Mouse (Mus musculus) hindbrain, embryonic 12.5 days (tissue): ENCODE data around the gene Klf17. TPM values are rescaled to one million over a fixed set of nuclear protein-coding genes. Genes with fewer than 3 reads are reported as not detected.
"Not testable (repeated sequence)": the region's sequence is repeated elsewhere in the genome, so short reads cannot be mapped to it uniquely, and the experiment has no call there.

Source experiments
- ATAC-seq: fragments of 200-750 bp; cut with Nextera tagmentation; 2 replicates; pipeline ENCODE4 v1.8.0; 2017; ENCODE audit warnings: moderate TSS enrichment; ENCODE audit not compliant: low FRiP score
- H3K27ac ChIP-seq: fragments of 300-500 bp; sonication (generic); 2 replicates; pipeline ENCODE4 v1.5.1; 2016; ENCODE audit warnings: mild to moderate bottlenecking
- H3K27me3 ChIP-seq: fragments of 300-500 bp; sonication (generic); 2 replicates; pipeline ENCODE4 v1.6.1; 2016; ENCODE audit warnings: mild to moderate bottlenecking
- H3K36me3 ChIP-seq: fragments of 300-500 bp; sonication (generic); 2 replicates; pipeline ENCODE4 v1.6.1; 2016; ENCODE audit warnings: mild to moderate bottlenecking
- H3K4me1 ChIP-seq: fragments of 300-500 bp; sonication (generic); 2 replicates; pipeline ENCODE4 v1.6.1; 2016
- H3K4me2 ChIP-seq: fragments of 300-500 bp; sonication (generic); replicated peaks from 2 replicates; pipeline ENCODE4 v1.6.1; 2016; ENCODE audit warnings: mild to moderate bottlenecking
- H3K4me3 ChIP-seq: fragments of 300-500 bp; sonication (generic); 2 replicates; pipeline ENCODE4 v1.5.1; 2016; ENCODE audit warnings: mild to moderate bottlenecking
- H3K9ac ChIP-seq: fragments of 300-500 bp; sonication (generic); 2 replicates; pipeline ENCODE4 v1.6.1; 2016; ENCODE audit warnings: mild to moderate bottlenecking, moderate library complexity
- H3K9me3 ChIP-seq: fragments of 300-500 bp; sonication (generic); replicated peaks from 2 replicates; pipeline ENCODE4 v1.6.1; 2016; ENCODE audit warnings: mild to moderate bottlenecking
- WGBS: fragments of 180-500 bp; shearing (Covaris S2); methylation state at CpG from one replicate; pipeline ENCODE4 v1.1.7; 2016; 5-methylcytosine and 5-hydroxymethylcytosine counted together
- polyA plus RNA-seq: library from polyadenylated mRNA; unstranded; fragments of >200 nt; fragmentation: Nextera tagmentation; extraction: Ambion mirVana; gene quantifications from 2 replicates; pipeline ENCODE4 v1.2.1, GENCODE M21; 2016

Gene Klf17
- not detected in 2 replicates for polyA plus RNA-seq

DNA sequence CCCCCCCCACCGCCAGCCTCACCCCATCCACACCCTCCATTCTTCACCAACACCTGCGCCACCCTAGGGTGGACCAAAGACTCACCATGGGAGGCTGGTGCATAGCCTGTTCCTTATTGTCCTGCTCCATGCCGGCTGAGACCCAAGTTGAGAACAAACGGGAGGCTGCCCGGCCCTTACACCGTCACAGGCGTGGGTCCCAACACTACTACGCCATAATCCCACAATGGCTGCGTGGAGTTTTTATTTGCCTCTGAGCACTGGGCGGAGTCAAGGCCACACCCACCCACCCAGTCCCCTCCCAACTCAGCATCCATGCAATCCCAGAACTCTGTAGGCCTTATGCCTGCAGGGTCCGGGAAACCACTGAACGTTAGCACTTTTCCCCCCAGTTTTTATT, at the start of gene Klf17:
TSS of gene Klf17 (minus strand) at position 233 of the 400 bp plus-strand sequence.
- no peaks in the 10 kb centered on the region for H3K9me3 ChIP-seq
- no peak for ATAC-seq
- no peaks in the 10 kb centered on the region for H3K27me3 ChIP-seq
- 68% methylated on average over 11 of the region's 12 CpGs for WGBS
- H3K4me1 ChIP-seq, result no peaks in the 10 kb centered on the region
- no peak within 1 kb of the TSS for H3K9ac ChIP-seq
- no peak within 1 kb of the TSS for H3K4me3 ChIP-seq
- H3K4me2 ChIP-seq, result no peak within 1 kb of the TSS
- no peak within 1 kb of the TSS for H3K27ac ChIP-seq
- H3K36me3 ChIP-seq, result no peaks in the 10 kb centered on the region

DNA sequence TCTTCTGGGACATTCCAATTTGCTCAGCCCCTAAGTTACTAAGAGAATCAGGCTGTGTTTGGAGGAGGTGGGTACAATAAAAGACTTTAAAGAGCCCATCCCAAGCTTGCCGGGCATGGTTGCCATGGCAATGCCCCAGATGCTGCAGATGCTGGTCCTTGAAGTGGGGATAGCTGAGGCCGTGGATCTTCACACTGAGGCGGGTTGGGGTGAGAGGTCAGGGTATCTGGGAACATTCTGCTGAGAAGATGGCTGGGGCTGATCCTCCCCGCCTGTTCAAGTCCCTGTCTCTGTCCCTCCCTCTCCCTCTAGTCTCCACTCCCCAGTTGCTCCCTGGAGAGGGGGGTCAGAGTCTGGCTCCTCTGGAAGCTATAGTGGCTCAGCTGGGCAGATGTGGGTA, 48.9 kb upstream of the Klf17 start:
- ATAC-seq, result no peak
- 36% methylated on average over 4 of the region's 4 CpGs for WGBS
- Histone ChIP-seq H3K27me3 (no peaks in the 10 kb centered on the region; the same call in 1 of the 2 replicates), H3K4me3 (no peak overlapping the region), H3K4me1 (no peaks in the 10 kb centered on the region), H3K9me3 (no peaks in the 10 kb centered on the region), H3K9ac (no peak overlapping the region), H3K27ac (no peak overlapping the region), H3K36me3 (no peaks in the 10 kb centered on the region), H3K4me2 (no peak overlapping the region)

GRCm38 (mm10) chr4:117813591-117814192, 48.2 kb upstream of the Klf17 start:
- H3K9me3 ChIP-seq, result no peaks in the 10 kb centered on the region
- no peaks in the 10 kb centered on the region; the same call in 1 of the 2 replicates for H3K27me3 ChIP-seq
- whole genome bisulfite sequencing, result 74% methylated on average over 9 of the region's 9 CpGs
- H3K4me3 ChIP-seq, result no peak overlapping the region
- no peaks in the 10 kb centered on the region for H3K36me3 ChIP-seq
- no peaks in the 10 kb centered on the region for H3K4me1 ChIP-seq
- no peak for ATAC-seq
- H3K27ac ChIP-seq, result no peak overlapping the region
- no peak overlapping the region for H3K9ac ChIP-seq
- no peak overlapping the region for H3K4me2 ChIP-seq

DNA sequence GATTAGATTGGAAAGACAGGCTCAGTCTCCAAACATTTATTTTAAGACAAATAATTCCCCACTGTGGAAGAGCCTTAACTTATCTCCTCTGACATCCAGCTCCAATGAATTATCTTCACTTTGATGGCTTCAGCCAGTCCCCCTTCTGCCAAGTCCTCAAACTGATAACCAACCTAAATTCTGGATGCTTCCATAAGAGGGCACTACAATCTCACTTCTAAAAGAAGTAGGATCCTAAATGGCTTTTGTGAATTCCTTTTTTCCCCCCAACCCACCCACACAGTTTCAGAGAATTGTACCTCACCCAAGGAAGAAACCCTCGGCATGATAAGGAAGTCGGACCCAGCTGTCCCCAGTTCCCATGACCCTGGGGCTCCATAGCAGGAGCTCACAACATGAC, 45.5 kb upstream of the Klf17 start:
- ATAC-seq, result no peak
- Histone ChIP-seq H3K9me3 (no peaks in the 10 kb centered on the region), H3K27me3 (no peaks in the 10 kb centered on the region; the same call in 1 of the 2 replicates), H3K9ac (no peak overlapping the region), H3K27ac (no peak overlapping the region), H3K4me3 (no peak overlapping the region), H3K36me3 (no peaks in the 10 kb centered on the region), H3K4me1 (no peaks in the 10 kb centered on the region), H3K4me2 (no peak overlapping the region)
- WGBS, result 74% methylated on average over 2 of the region's 2 CpGs

GRCm38 (mm10) chr4:117806992-117807391, 41.5 kb upstream of the Klf17 start:
- no peak for ATAC-seq
- Histone ChIP-seq H3K4me1 (no peaks in the 10 kb centered on the region), H3K36me3 (no peaks in the 10 kb centered on the region), H3K27ac (no peak overlapping the region), H3K9ac (no peak overlapping the region), H3K4me3 (no peak overlapping the region), H3K27me3 (no peaks in the 10 kb centered on the region), H3K9me3 (no peaks in the 10 kb centered on the region), H3K4me2 (no peak overlapping the region)
- 87% methylated on average over 5 of the region's 5 CpGs for WGBS

GRCm38 (mm10) chr4:117799904-117800303, 34.5 kb upstream of the Klf17 start:
- Histone ChIP-seq H3K4me3 (no peak overlapping the region), H3K4me1 (no peaks in the 10 kb centered on the region), H3K36me3 (no peaks in the 10 kb centered on the region), H3K9me3 (no peaks in the 10 kb centered on the region), H3K4me2 (no peak overlapping the region), H3K9ac (no peak overlapping the region), H3K27me3 (no peaks in the 10 kb centered on the region), H3K27ac (no peak overlapping the region)
- ATAC-seq, result no peak
- WGBS, result 88% methylated on average over 6 of the region's 6 CpGs

- Histone ChIP-seq H3K9ac (no peak overlapping the region), H3K4me1 (no peaks in the 10 kb centered on the region), H3K27me3 (no peaks in the 10 kb centered on the region), H3K4me3 (no peak overlapping the region), H3K36me3 (no peaks in the 10 kb centered on the region), H3K9me3 (no peaks in the 10 kb centered on the region), H3K4me2 (no peak overlapping the region), H3K27ac (no peak overlapping the region)
- WGBS, result 62% methylated on average over 10 of the region's 10 CpGs
- no peak for ATAC-seq
These were observed 22.9 kb upstream of the Klf17 start for GRCm38 (mm10) chr4:117788308-117788707.

DNA sequence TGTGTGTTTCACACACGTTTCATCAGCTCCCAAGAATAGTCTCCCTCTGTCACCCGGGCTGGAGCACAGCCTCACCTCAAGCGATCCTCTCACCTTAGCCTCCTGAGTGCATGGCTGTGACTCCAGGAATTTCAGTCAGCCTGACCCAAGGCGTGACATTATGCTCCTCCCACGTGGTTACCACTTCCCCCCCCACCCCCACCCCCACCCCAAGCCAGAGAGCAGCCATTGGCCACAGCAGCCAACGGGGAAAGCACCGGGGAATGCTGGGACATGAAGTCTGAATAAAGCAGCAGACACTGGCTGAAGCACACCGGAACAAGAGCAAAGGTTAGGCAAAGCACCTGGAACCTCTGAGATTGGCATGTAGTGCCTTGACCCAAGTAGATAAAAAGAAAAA, 21.5 kb upstream of the Klf17 start:
- WGBS, result 28% methylated on average over 8 of the region's 8 CpGs

DNA sequence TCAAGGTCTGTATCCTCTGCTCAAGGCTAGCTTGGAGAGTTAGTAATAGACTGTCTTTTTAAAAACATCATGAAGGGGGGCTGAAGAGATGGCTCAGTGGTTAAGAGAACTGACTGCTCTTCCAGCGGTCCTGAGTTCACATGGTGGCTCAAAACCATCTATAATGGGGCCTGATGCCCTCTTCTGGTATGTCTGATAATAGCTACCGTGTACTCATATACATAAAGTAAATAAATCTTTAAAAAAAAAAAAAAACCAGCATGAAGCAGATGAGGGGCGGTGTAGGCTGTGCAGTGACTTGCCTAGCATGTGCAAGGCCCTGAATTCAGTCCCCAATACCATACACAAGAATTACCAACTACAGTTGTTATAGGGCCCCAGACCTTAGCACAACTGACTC, 17.5 kb upstream of the Klf17 start:
- H3K4me2 ChIP-seq, result no peak overlapping the region
- no peak overlapping the region for H3K27ac ChIP-seq
- H3K9ac ChIP-seq, result no peak overlapping the region
- WGBS, result 87% methylated on average over 3 of the region's 3 CpGs
- no peak overlapping the region for H3K4me3 ChIP-seq
- ATAC-seq, result no peak
- H3K36me3 ChIP-seq, result no peaks in the 10 kb centered on the region
- H3K27me3 ChIP-seq, result no peaks in the 10 kb centered on the region
- no peaks in the 10 kb centered on the region for H3K9me3 ChIP-seq
- no peaks in the 10 kb centered on the region for H3K4me1 ChIP-seq

More for the DNA sequence above, 21.5 kb upstream of the Klf17 start:
- no peak overlapping the region for H3K9ac ChIP-seq
- H3K9me3 ChIP-seq, result no peaks in the 10 kb centered on the region
- H3K27me3 ChIP-seq, result no peaks in the 10 kb centered on the region
- H3K4me3 ChIP-seq, result no peak overlapping the region
- H3K4me1 ChIP-seq, result no peaks in the 10 kb centered on the region
- no peaks in the 10 kb centered on the region for H3K36me3 ChIP-seq
- H3K27ac ChIP-seq, result no peak overlapping the region
- no peak overlapping the region; the same call in 1 of the 2 replicates for H3K4me2 ChIP-seq
- ATAC-seq, result 0 out of 2 replicates have a peak, but pooled peaks have one; percentile 35

- no peaks in the 10 kb centered on the region for H3K4me1 ChIP-seq
- no peaks in the 10 kb centered on the region for H3K27me3 ChIP-seq
- no peaks in the 10 kb centered on the region for H3K36me3 ChIP-seq
- no peak for ATAC-seq
- no peak overlapping the region for H3K4me3 ChIP-seq
- no peaks in the 10 kb centered on the region for H3K9me3 ChIP-seq
- no peak overlapping the region for H3K27ac ChIP-seq
- WGBS, result 63% methylated on average over 9 of the region's 9 CpGs
- no peak overlapping the region for H3K4me2 ChIP-seq
- no peak overlapping the region for H3K9ac ChIP-seq
These were observed 7.5 kb upstream of the Klf17 start for GRCm38 (mm10) chr4:117772960-117773359.

- Histone ChIP-seq H3K9ac (no peak overlapping the region), H3K4me3 (no peak overlapping the region), H3K27ac (no peak overlapping the region), H3K4me2 (no peak overlapping the region), H3K9me3 (no peaks in the 10 kb centered on the region), H3K36me3 (no peaks in the 10 kb centered on the region), H3K27me3 (no peaks in the 10 kb centered on the region), H3K4me1 (no peaks in the 10 kb centered on the region)
- no peak for ATAC-seq
- 26% methylated on average over 5 of the region's 5 CpGs for WGBS
These were observed 5.5 kb upstream of the Klf17 start for GRCm38 (mm10) chr4:117770935-117771334.

- H3K27me3 ChIP-seq, result no peaks in the 10 kb centered on the region
- no peaks in the 10 kb centered on the region for H3K36me3 ChIP-seq
- no peak overlapping the region for H3K4me2 ChIP-seq
- no peak overlapping the region for H3K4me3 ChIP-seq
- no peak for ATAC-seq
- no peaks in the 10 kb centered on the region for H3K9me3 ChIP-seq
- H3K4me1 ChIP-seq, result no peaks in the 10 kb centered on the region
- no peak overlapping the region for H3K27ac ChIP-seq
- no peak overlapping the region for H3K9ac ChIP-seq
- 92% methylated on average over 5 of the region's 5 CpGs for WGBS
These were observed 5.3 kb downstream of the Klf17 start for GRCm38 (mm10) chr4:117760151-117760550.

- H3K27me3 ChIP-seq, H3K36me3 ChIP-seq, H3K4me3 ChIP-seq, H3K4me1 ChIP-seq, H3K4me2 ChIP-seq, H3K9me3 ChIP-seq, ATAC-seq, H3K27ac ChIP-seq, H3K9ac ChIP-seq: not testable (repeated sequence)
- 84% methylated on average over 5 of the region's 5 CpGs for WGBS
These were observed 13.0 kb downstream of the Klf17 start for GRCm38 (mm10) chr4:117752469-117752868.
